Mouse (Mus musculus): ENCODE measurements around the gene Plekhh1. TPM values are rescaled to one million over a fixed set of nuclear protein-coding genes. Genes with fewer than 3 reads are reported as not detected.
A peak's percentile ranks its signal among the peaks of the same experiment; 100 is the strongest.

Gene Plekhh1
- polyA plus RNA-seq, 1 experiment from 2014 or later, result 1.0 TPM

DNA sequence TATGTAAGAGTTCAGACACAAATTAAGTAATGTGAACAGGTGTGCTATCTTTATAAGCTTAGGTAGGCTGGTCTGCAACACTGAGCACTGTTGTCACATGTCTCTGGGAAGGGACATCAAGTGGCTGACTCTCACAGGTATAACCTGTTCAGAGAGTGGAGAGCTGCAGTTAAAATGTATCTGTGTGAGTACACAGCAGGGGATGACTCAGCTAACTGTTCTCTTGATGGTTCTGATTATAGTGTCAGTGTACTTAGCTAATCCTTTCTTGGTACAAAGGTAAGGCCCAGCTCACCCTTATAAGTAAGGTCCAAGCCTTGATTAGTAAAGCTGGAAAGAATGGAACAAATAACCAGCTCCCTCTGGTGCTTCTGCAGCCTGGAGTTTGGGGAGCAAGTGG, 12.5 kb downstream of the Plekhh1 start:
- Histone ChIP-seq H3K36me3 (ENCODE audit: control insufficient read depth, insufficient read depth, low read length) (no peaks in the 10 kb centered on the region), H3K27ac (ENCODE audit: low read depth, low read length) (no peak overlapping the region), H3K27me3 (replicated peaks; ENCODE audit: control insufficient read depth, insufficient read depth, low read length) (no peaks in the 10 kb centered on the region), H3K9me3 (ENCODE audit: control insufficient read depth, low read length) (no peaks in the 10 kb centered on the region), H3K9ac (ENCODE audit: low read depth, low read length) (no peak overlapping the region), H3K4me2 (no peak overlapping the region), H3K4me3 (ENCODE audit: low read depth, low read length) (no peak overlapping the region), H3K4me1 (replicated peaks; ENCODE audit: control insufficient read depth, insufficient read depth, low read length) (peaks cover 3% of the 10 kb centered on the region; the same call in 1 of the 2 replicates)
- no peak for ATAC-seq (replicated peaks; ENCODE audit: low FRiP score)
- DNase-seq (ENCODE audit: low spot score), result no peak

DNA sequence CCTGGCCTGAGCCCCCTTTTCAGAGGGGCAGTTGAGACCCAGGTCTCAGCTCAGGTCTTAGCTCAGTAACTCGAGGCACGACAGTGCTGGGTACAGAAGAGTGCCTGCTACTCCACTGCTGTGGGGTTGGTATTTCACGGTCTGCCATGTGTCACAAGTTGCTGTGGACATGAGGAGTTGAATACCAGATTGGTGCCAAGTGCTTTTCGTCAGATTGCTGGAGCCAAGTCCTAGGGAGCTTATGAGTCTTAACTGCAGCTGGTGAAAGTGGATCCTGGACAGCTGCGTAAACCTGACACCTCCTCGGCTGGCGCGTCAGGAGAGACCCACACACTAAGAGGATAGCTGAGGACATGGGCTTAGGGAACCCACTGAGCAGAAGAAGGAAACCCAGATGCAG, 15.7 kb downstream of the Plekhh1 start:
- no peak for ATAC-seq (replicated peaks; ENCODE audit: low FRiP score)

DNA sequence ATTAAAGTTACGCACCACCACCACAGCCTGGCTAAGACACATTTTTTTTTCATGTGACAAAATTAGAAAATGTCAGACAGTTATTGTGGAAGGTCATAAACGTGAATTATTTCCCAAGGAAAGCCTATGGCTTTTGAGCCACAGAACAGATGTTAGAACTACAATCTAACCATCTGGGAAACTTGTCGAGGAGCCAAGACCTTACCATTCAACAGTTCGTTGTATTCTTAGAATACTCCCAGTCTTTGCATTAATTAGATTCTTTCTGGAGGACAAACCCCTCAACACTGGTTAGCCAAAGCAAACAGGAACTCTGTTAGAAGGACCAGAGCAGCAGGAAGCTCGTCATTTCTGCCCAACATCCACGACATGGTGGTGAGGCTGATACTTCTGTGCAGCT, 17.2 kb downstream of the Plekhh1 start:
- H3K4me2 ChIP-seq, result no peak overlapping the region
- H3K4me3 ChIP-seq (ENCODE audit: low read depth, low read length), result no peak overlapping the region
- H3K9me3 ChIP-seq (ENCODE audit: control insufficient read depth, low read length), result no peaks in the 10 kb centered on the region
- H3K36me3 ChIP-seq (ENCODE audit: control insufficient read depth, insufficient read depth, low read length), result no peaks in the 10 kb centered on the region
- H3K9ac ChIP-seq (ENCODE audit: low read depth, low read length), result no peak overlapping the region
- 73% methylated on average over 6 of the region's 6 CpGs for WGBS
- DNase-seq (ENCODE audit: low spot score) (no peak), ATAC-seq (replicated peaks; ENCODE audit: low FRiP score) (no peak)
- no peak overlapping the region for H3K27ac ChIP-seq (ENCODE audit: low read depth, low read length)
- H3K4me1 ChIP-seq (replicated peaks; ENCODE audit: control insufficient read depth, insufficient read depth, low read length), result peaks cover 3% of the 10 kb centered on the region; the same call in 1 of the 2 replicates
- no peaks in the 10 kb centered on the region for H3K27me3 ChIP-seq (replicated peaks; ENCODE audit: control insufficient read depth, insufficient read depth, low read length)

More for the DNA sequence above, 15.7 kb downstream of the Plekhh1 start:
- no peak overlapping the region for H3K27ac ChIP-seq (ENCODE audit: low read depth, low read length)
- no peaks in the 10 kb centered on the region for H3K36me3 ChIP-seq (ENCODE audit: control insufficient read depth, insufficient read depth, low read length)
- no peak overlapping the region for H3K9ac ChIP-seq (ENCODE audit: low read depth, low read length)
- no peak overlapping the region for H3K4me3 ChIP-seq (ENCODE audit: low read depth, low read length)
- no peaks in the 10 kb centered on the region for H3K27me3 ChIP-seq (replicated peaks; ENCODE audit: control insufficient read depth, insufficient read depth, low read length)
- H3K9me3 ChIP-seq (ENCODE audit: control insufficient read depth, low read length), result no peaks in the 10 kb centered on the region
- peaks cover 3% of the 10 kb centered on the region; the same call in 1 of the 2 replicates for H3K4me1 ChIP-seq (replicated peaks; ENCODE audit: control insufficient read depth, insufficient read depth, low read length)
- WGBS, result 77% methylated on average over 8 of the region's 8 CpGs
- DNase-seq (ENCODE audit: low spot score), result no peak
- no peak overlapping the region for H3K4me2 ChIP-seq

DNA sequence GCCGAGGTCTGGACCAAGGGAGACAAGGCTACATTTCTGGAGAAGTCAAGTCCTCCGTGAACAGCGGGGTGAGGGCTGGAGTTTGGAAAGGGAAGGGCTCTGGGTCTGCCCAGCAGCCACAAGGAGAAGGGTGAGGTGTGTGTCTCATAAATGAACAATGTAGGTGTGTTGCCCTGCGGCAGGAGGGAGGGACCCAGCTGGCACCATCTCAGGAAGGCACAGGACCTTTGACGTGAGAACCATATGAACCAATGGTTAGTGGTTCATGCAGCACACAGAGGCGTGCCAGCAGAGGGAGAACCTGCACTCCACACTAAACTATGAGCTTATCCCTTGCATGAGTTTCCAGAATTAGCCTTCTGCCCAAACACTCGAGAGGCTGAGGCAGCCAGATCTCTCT, 18.2 kb downstream of the Plekhh1 start:
- Histone ChIP-seq H3K36me3 (ENCODE audit: control insufficient read depth, insufficient read depth, low read length) (no peaks in the 10 kb centered on the region), H3K9ac (ENCODE audit: low read depth, low read length) (no peak overlapping the region), H3K27ac (ENCODE audit: low read depth, low read length) (no peak overlapping the region), H3K4me3 (ENCODE audit: low read depth, low read length) (no peak overlapping the region), H3K4me1 (replicated peaks; ENCODE audit: control insufficient read depth, insufficient read depth, low read length) (no peaks in the 10 kb centered on the region), H3K4me2 (no peak overlapping the region), H3K9me3 (ENCODE audit: control insufficient read depth, low read length) (no peaks in the 10 kb centered on the region), H3K27me3 (replicated peaks; ENCODE audit: control insufficient read depth, insufficient read depth, low read length) (no peaks in the 10 kb centered on the region)
- DNase-seq (ENCODE audit: low spot score) (no peak), ATAC-seq (replicated peaks; ENCODE audit: low FRiP score) (no peak)
- 80% methylated on average over 7 of the region's 7 CpGs for WGBS

DNA sequence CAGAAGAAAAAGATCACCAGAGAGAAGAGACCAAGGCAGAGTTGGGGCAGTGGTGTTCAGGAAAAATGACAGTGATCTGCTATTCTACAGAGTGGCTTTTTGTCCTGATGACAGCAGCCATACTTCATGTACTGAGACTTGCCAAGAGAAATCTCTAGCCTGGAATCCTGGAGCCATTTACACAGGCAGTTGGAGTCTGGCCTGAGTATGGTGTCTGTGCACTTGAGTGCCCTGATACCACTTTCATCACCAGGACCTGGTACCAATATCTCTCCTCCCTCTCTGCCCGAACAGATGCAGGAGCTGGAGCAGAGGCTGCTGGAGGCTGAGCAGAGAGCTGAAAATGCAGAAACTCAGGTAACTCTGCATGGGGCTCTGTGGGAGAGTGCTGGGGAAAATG, 19.9 kb downstream of the Plekhh1 start:
- no peak overlapping the region for H3K9ac ChIP-seq (ENCODE audit: low read depth, low read length)
- H3K27me3 ChIP-seq (replicated peaks; ENCODE audit: control insufficient read depth, insufficient read depth, low read length), result no peaks in the 10 kb centered on the region
- no peaks in the 10 kb centered on the region; the same call in 1 of the 2 replicates for H3K4me1 ChIP-seq (replicated peaks; ENCODE audit: control insufficient read depth, insufficient read depth, low read length)
- DNase-seq (ENCODE audit: low spot score) (no peak), ATAC-seq (replicated peaks; ENCODE audit: low FRiP score) (no peak)
- H3K36me3 ChIP-seq (ENCODE audit: control insufficient read depth, insufficient read depth, low read length), result no peaks in the 10 kb centered on the region
- H3K9me3 ChIP-seq (ENCODE audit: control insufficient read depth, low read length), result no peaks in the 10 kb centered on the region
- no peak overlapping the region for H3K4me2 ChIP-seq
- no peak overlapping the region for H3K4me3 ChIP-seq (ENCODE audit: low read depth, low read length)
- 83% methylated on average over 1 of the region's 1 CpGs for WGBS
- no peak overlapping the region for H3K27ac ChIP-seq (ENCODE audit: low read depth, low read length)

DNA sequence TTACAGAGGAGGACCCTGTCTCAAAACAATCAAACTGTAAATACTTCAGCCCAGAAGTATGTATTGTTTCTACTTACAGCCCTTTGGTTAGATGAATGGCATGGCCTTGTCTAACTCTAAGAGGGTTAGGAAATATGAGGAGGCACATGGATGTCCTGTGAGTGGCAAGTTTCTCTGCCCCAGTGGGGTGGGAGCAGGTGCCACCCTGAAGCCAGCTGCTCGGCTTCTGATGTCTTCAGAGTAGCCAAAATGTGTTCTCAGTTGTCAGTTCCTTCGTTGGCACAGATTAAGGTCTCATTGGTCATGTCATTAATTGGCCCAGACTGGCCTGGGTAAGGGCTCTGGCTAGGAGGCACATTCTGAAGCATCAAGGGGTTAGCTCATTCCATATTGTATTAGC, 20.8 kb downstream of the Plekhh1 start:
- H3K4me2 ChIP-seq, result no peak overlapping the region
- no peaks in the 10 kb centered on the region for H3K27me3 ChIP-seq (replicated peaks; ENCODE audit: control insufficient read depth, insufficient read depth, low read length)
- no peak overlapping the region for H3K4me3 ChIP-seq (ENCODE audit: low read depth, low read length)
- H3K36me3 ChIP-seq (ENCODE audit: control insufficient read depth, insufficient read depth, low read length), result no peaks in the 10 kb centered on the region
- WGBS, result 78% methylated on average over 2 of the region's 2 CpGs
- ATAC-seq (replicated peaks; ENCODE audit: low FRiP score), result no peak
- H3K4me1 ChIP-seq (replicated peaks; ENCODE audit: control insufficient read depth, insufficient read depth, low read length), result no peaks in the 10 kb centered on the region; the same call in 1 of the 2 replicates
- no peak overlapping the region for H3K27ac ChIP-seq (ENCODE audit: low read depth, low read length)
- H3K9me3 ChIP-seq (ENCODE audit: control insufficient read depth, low read length), result no peaks in the 10 kb centered on the region
- DNase-seq (ENCODE audit: low spot score), result no peak
- H3K9ac ChIP-seq (ENCODE audit: low read depth, low read length), result no peak overlapping the region

DNA sequence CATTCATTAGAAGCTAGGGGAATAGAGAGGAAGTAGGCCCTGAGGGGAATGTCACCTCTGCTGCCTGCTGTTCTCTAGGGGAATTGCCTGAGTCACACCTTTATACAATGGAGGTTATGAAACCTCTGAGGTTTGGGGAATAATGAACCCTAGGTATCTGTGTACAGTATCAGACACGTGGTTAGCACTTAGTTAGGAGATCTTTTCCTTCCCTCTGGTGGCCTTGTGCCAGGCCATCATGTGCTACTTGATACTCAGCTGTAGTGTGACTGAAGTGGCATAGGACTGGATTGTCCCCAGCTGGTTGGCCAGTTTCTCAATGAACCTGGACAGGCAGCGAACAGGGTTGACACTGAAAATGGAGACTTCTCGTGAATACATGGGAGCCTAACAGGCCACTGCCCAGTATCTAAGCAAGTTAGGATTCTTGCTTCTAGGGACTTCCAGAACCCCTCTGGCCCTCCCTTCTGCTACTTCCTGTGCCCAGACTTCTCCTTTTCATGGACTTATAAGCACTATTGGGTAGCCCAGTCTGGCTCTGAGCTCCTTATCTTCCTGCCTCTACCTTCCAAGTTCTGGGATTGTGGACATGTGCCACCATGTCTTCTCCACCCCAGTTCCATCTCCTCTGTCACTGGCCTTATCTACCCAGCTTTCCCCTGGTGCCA, 21.7 kb downstream of the Plekhh1 start:
- H3K9ac ChIP-seq (ENCODE audit: low read depth, low read length), result no peak overlapping the region
- H3K36me3 ChIP-seq (ENCODE audit: control insufficient read depth, insufficient read depth, low read length), result no peaks in the 10 kb centered on the region
- H3K27me3 ChIP-seq (replicated peaks; ENCODE audit: control insufficient read depth, insufficient read depth, low read length), result no peaks in the 10 kb centered on the region
- 79% methylated on average over 3 of the region's 3 CpGs for WGBS
- H3K4me2 ChIP-seq, result no peak overlapping the region
- DNase-seq (ENCODE audit: low spot score) (no peak), ATAC-seq (replicated peaks; ENCODE audit: low FRiP score) (no peak)
- no peaks in the 10 kb centered on the region for H3K9me3 ChIP-seq (ENCODE audit: control insufficient read depth, low read length)
- H3K4me3 ChIP-seq (ENCODE audit: low read depth, low read length), result no peak overlapping the region
- H3K27ac ChIP-seq (ENCODE audit: low read depth, low read length), result no peak overlapping the region
- H3K4me1 ChIP-seq (replicated peaks; ENCODE audit: control insufficient read depth, insufficient read depth, low read length), result no peaks in the 10 kb centered on the region; the same call in 1 of the 2 replicates

DNA sequence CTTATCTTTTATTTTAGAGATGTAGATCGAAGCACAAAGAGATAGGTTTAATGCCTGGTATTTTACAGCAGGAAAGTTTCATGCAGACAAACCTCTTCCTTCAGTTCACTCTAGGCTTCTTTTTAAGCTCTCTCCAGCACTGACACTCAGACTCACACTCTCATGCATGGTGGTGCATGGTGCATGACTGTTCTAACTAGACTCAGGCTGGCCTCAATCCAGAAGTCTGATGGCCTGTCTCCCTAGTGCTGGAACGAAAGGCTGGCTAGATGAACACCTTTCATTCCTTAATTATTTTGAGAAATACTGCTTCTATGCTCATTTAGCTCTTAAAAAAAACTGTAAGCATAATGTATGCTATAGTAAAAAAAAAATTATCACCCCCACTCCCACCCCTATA, 23.1 kb downstream of the Plekhh1 start:
- H3K27me3 ChIP-seq (replicated peaks; ENCODE audit: control insufficient read depth, insufficient read depth, low read length), result no peaks in the 10 kb centered on the region
- H3K9me3 ChIP-seq (ENCODE audit: control insufficient read depth, low read length), result no peaks in the 10 kb centered on the region
- no peak overlapping the region for H3K27ac ChIP-seq (ENCODE audit: low read depth, low read length)
- DNase-seq (ENCODE audit: low spot score) (no peak), ATAC-seq (replicated peaks; ENCODE audit: low FRiP score) (no peak)
- H3K4me2 ChIP-seq, result no peak overlapping the region
- H3K36me3 ChIP-seq (ENCODE audit: control insufficient read depth, insufficient read depth, low read length), result no peaks in the 10 kb centered on the region
- H3K4me3 ChIP-seq (ENCODE audit: low read depth, low read length), result no peak overlapping the region
- no peak overlapping the region for H3K9ac ChIP-seq (ENCODE audit: low read depth, low read length)
- WGBS, result 85% methylated on average over 2 of the region's 2 CpGs
- no peaks in the 10 kb centered on the region; the same call in 1 of the 2 replicates for H3K4me1 ChIP-seq (replicated peaks; ENCODE audit: control insufficient read depth, insufficient read depth, low read length)

DNA sequence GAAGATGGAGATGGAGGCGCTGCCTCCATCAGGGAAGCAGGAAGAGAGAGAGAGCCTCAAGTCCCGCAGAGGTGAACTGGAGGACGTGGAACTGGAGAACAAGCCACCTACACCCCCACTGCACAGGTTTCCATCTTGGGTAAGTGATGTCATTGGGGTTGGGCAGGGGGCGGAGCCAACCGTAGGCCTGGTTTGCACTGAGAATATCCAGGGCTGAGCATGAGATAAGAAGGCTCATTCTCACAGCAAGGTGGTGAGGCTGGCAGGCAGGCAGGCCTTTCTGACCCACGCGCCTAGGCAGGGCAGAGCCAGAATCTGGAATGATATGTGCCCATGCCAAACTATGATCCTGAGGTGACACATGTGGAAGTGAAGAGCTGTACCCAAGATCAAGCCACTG, 26.3 kb downstream of the Plekhh1 start:
- WGBS, result 55% methylated on average over 7 of the region's 7 CpGs
- Histone ChIP-seq H3K9ac (ENCODE audit: low read depth, low read length) (no peak overlapping the region), H3K4me2 (no peak overlapping the region), H3K27me3 (replicated peaks; ENCODE audit: control insufficient read depth, insufficient read depth, low read length) (no peaks in the 10 kb centered on the region), H3K4me1 (replicated peaks; ENCODE audit: control insufficient read depth, insufficient read depth, low read length) (no peaks in the 10 kb centered on the region; the same call in 1 of the 2 replicates), H3K4me3 (ENCODE audit: low read depth, low read length) (no peak overlapping the region), H3K27ac (ENCODE audit: low read depth, low read length) (no peak overlapping the region), H3K9me3 (ENCODE audit: control insufficient read depth, low read length) (no peaks in the 10 kb centered on the region), H3K36me3 (ENCODE audit: control insufficient read depth, insufficient read depth, low read length) (no peaks in the 10 kb centered on the region; the same call in 1 of the 2 replicates)
- DNase-seq (ENCODE audit: low spot score) (peak; percentile 34), ATAC-seq (replicated peaks; ENCODE audit: low FRiP score) (peak; percentile 89)

Data from liver, embryonic 11.5 days (tissue).